Mouse (Mus musculus): Measurements from ENCODE around the gene Adarb2.

The Adarb2 gene

GRCm38 (mm10) chr13:8366087-8366486, 163.4 kb downstream of the Adarb2 start:
- no peak for DNase-seq (ENCODE audit: low spot score in 2 of 2)

GRCm38 (mm10) chr13:8369868-8370387, 167.3 kb downstream of the Adarb2 start:
- no peak for DNase-seq (ENCODE audit: low spot score in 2 of 2)

GRCm38 (mm10) chr13:8388541-8388940, 185.9 kb downstream of the Adarb2 start:
- no peak for DNase-seq (ENCODE audit: low spot score in 2 of 2)

- no peak for DNase-seq (ENCODE audit: low spot score in 2 of 2)
These were observed 197.8 kb downstream of the Adarb2 start for GRCm38 (mm10) chr13:8400265-8401041.

- no peak for DNase-seq (ENCODE audit: low spot score in 2 of 2)
These were observed 199.7 kb downstream of the Adarb2 start for GRCm38 (mm10) chr13:8402324-8402873.

GRCm38 (mm10) chr13:8406020-8406419, 203.4 kb downstream of the Adarb2 start:
- DNase-seq (ENCODE audit: low spot score in 2 of 2), result peak in 1 of 2 experiments; percentile 1

- DNase-seq (ENCODE audit: low spot score in 2 of 2), result no peak
These were observed 208.0 kb downstream of the Adarb2 start for GRCm38 (mm10) chr13:8410353-8411318.

- no peak for DNase-seq (ENCODE audit: low spot score in 2 of 2)
These were observed 221.5 kb downstream of the Adarb2 start for GRCm38 (mm10) chr13:8424019-8424719.

- DNase-seq (ENCODE audit: low spot score in 2 of 2), result no peak
These were observed 236.6 kb downstream of the Adarb2 start for GRCm38 (mm10) chr13:8439188-8439835.

GRCm38 (mm10) chr13:8445415-8445814, 242.7 kb downstream of the Adarb2 start:
- no peak for DNase-seq (ENCODE audit: low spot score in 2 of 2)

GRCm38 (mm10) chr13:8448192-8448879, 245.7 kb downstream of the Adarb2 start:
- DNase-seq (ENCODE audit: low spot score in 2 of 2), result no peak

GRCm38 (mm10) chr13:8451581-8451980, 248.9 kb downstream of the Adarb2 start:
- DNase-seq (ENCODE audit: low spot score in 2 of 2), result no peak

- no peak for DNase-seq (ENCODE audit: low spot score in 2 of 2)
These were observed 254.2 kb downstream of the Adarb2 start for GRCm38 (mm10) chr13:8456886-8457285.

- no peak for DNase-seq (ENCODE audit: low spot score in 2 of 2)
These were observed 255.2 kb downstream of the Adarb2 start for GRCm38 (mm10) chr13:8457831-8458230.

GRCm38 (mm10) chr13:8467591-8468366, 265.1 kb downstream of the Adarb2 start:
- no peak for DNase-seq (ENCODE audit: low spot score in 2 of 2)

GRCm38 (mm10) chr13:8476237-8476636, 273.6 kb downstream of the Adarb2 start:
- no peak for DNase-seq (ENCODE audit: low spot score in 2 of 2)

GRCm38 (mm10) chr13:8478731-8479130, 276.1 kb downstream of the Adarb2 start:
- DNase-seq (ENCODE audit: low spot score in 2 of 2), result no peak

GRCm38 (mm10) chr13:8479970-8480369, 277.3 kb downstream of the Adarb2 start:
- no peak for DNase-seq (ENCODE audit: low spot score in 2 of 2)

- DNase-seq (ENCODE audit: low spot score in 2 of 2), result no peak
These were observed 278.7 kb downstream of the Adarb2 start for GRCm38 (mm10) chr13:8481347-8481746.

Data from urinary bladder, postnatal 36 days (tissue).